Mouse (Mus musculus) cerebellum, postnatal 36 days (tissue): Measurements from ENCODE around the gene Myh14.

Experiments used
- DNase-seq, 2 experiments: peaks; one replicate each; pipeline ENCODE4 v3.0.0; 2021 to 2022; ENCODE audit warnings: mixed read lengths in 2 of 2

Myh14 gene

GRCm38 (mm10) chr7:44597666-44598065 lies 73.0 kb downstream of the Myh14 start:
- DNase-seq, result peak in 1 of 2 experiments; percentile 10

- peak; percentile 8 to 26 for DNase-seq
These were observed 73.6 kb downstream of the Myh14 start for GRCm38 (mm10) chr7:44596996-44597538.

GRCm38 (mm10) chr7:44596051-44596450 lies 74.6 kb downstream of the Myh14 start:
- peak; percentile 17 to 21 for DNase-seq

- peak; percentile 34 to 39 for DNase-seq
These were observed 75.5 kb downstream of the Myh14 start for GRCm38 (mm10) chr7:44595131-44595561.

GRCm38 (mm10) chr7:44594291-44594690 lies 76.4 kb downstream of the Myh14 start:
- DNase-seq, result peak; percentile 82 to 95

- peak; percentile 97 to 99 for DNase-seq
These were observed 76.9 kb downstream of the Myh14 start for GRCm38 (mm10) chr7:44593775-44594174.

- DNase-seq, result peak; percentile 27 to 55
These were observed 77.6 kb downstream of the Myh14 start for GRCm38 (mm10) chr7:44593051-44593450.

- DNase-seq, result peak; percentile 54 to 59
These were observed 79.1 kb downstream of the Myh14 start for GRCm38 (mm10) chr7:44591348-44592116.

GRCm38 (mm10) chr7:44590402-44591347 lies 80.0 kb downstream of the Myh14 start, which contains the start of gene Kcnc3:
Gene Kcnc3, plus strand, starts transcription at chr7:44590664.
- DNase-seq, result peak; percentile 93 to 96

GRCm38 (mm10) chr7:44589946-44590345 lies 80.7 kb downstream of the Myh14 start:
- peak; percentile 32 to 41 for DNase-seq

GRCm38 (mm10) chr7:44589149-44589548 lies 81.5 kb downstream of the Myh14 start:
- DNase-seq, result peak; percentile 92 to 97

- DNase-seq, result peak; percentile 41 to 49
These were observed 82.3 kb downstream of the Myh14 start for GRCm38 (mm10) chr7:44588338-44588737.

- no peak for DNase-seq
These were observed 83.0 kb downstream of the Myh14 start for GRCm38 (mm10) chr7:44587676-44588075.

- peak; percentile 90 for DNase-seq
These were observed 83.7 kb downstream of the Myh14 start for GRCm38 (mm10) chr7:44586930-44587329.

- DNase-seq, result peak; percentile 80 to 83
These were observed 84.1 kb downstream of the Myh14 start for GRCm38 (mm10) chr7:44586518-44586917.

- DNase-seq, result peak in 1 of 2 experiments; percentile 9
These were observed 85.0 kb downstream of the Myh14 start for GRCm38 (mm10) chr7:44585606-44586005.

GRCm38 (mm10) chr7:44584921-44585320 lies 85.7 kb downstream of the Myh14 start:
- no peak for DNase-seq

GRCm38 (mm10) chr7:44584265-44584804 lies 86.3 kb downstream of the Myh14 start:
- DNase-seq, result no peak

GRCm38 (mm10) chr7:44583146-44583545 lies 87.5 kb downstream of the Myh14 start:
- no peak for DNase-seq

- no peak for DNase-seq
These were observed 87.9 kb downstream of the Myh14 start for GRCm38 (mm10) chr7:44582709-44583108.

- DNase-seq, result no peak
These were observed 89.0 kb downstream of the Myh14 start for GRCm38 (mm10) chr7:44581637-44582036.

- no peak for DNase-seq
These were observed 94.3 kb downstream of the Myh14 start for GRCm38 (mm10) chr7:44576333-44576844.
